Mouse (Mus musculus) E14TG2a.4 (cell line): ENCODE results near the gene E4f1.

ENCODE experiments used
- CTCF ChIP-seq: conservative IDR thresholded peaks from 2 replicates; pipeline ENCODE4 v1.5.1; 2014; ENCODE audit warnings: low read length
- NANOG ChIP-seq: IDR thresholded peaks from 2 replicates; pipeline ENCODE4 v1.6.1; 2014; ENCODE audit warnings: borderline replicate concordance, low read length, mixed read lengths
- POU5F1 ChIP-seq: IDR thresholded peaks from 2 replicates; pipeline ENCODE4 v1.6.1; 2014; ENCODE audit warnings: low read length, borderline replicate concordance

DNA sequence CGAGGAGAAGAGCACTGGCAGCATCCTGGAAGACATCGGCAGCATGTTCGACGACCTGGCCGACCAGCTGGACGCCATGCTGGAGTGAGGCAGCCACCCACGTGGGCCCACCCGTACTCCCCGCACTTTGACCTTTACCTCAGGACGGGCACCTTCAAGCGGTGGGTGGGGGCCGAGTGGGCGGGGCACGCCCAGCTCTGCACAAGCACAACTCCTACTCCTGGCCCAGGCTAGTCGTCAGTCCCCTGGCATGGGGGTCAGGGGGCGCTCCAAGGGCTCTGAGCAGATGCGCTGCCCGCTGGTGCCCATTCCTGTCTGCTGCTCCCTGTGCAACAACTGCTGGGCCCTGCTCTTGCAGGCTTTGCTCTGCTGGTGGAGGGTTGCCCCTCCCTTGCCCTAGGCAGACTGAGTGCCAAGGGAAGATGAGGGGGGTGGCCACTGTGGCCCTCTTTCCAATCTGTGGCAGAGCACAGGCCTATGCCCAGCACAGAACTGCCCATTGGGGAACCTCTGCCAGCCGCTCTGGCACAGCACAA is 37.1 kb upstream of the E4f1 start:
- TF ChIP-seq CTCF (no peak), NANOG (no peak), POU5F1 (no peak)
